Mouse (Mus musculus): ENCODE results near the gene Fshr. TPM values are rescaled to one million over a fixed set of nuclear protein-coding genes. Genes with fewer than 3 reads are reported as not detected.

Gene Fshr
- polyA plus RNA-seq (2015; fragmentation: Nextera tagmentation; extraction: Ambion mirVana): not detected in 2 replicates

GRCm38 (mm10) chr17:89200575-89200974 lies at the start of gene Fshr:
Gene Fshr, minus strand, starts transcription at chr17:89200675.

All from skeletal muscle tissue, postnatal 0 days (tissue).